Mouse (Mus musculus): ENCODE data around the gene Mtus2.

- TF ChIP-seq CTCF (IDR thresholded peaks at IDR 0.05; ENCODE audit: extremely low read depth, insufficient read depth, insufficient read length, insufficient replicate concordance), result no peak
- no peak for TF ChIP-seq POLR2A (IDR thresholded peaks at IDR 0.05; ENCODE audit: low read depth, low read length)
Observed at GRCm38 (mm10) chr5:148017371-148017770, 60.3 kb downstream of the Mtus2 start.
